Mouse (Mus musculus): ENCODE measurements around the gene Pgap2. TPM values are rescaled to one million over a fixed set of nuclear protein-coding genes. Genes with fewer than 3 reads are reported as not detected.

The Pgap2 gene
- polyA plus RNA-seq, 1 experiment = 55.0 TPM

DNA sequence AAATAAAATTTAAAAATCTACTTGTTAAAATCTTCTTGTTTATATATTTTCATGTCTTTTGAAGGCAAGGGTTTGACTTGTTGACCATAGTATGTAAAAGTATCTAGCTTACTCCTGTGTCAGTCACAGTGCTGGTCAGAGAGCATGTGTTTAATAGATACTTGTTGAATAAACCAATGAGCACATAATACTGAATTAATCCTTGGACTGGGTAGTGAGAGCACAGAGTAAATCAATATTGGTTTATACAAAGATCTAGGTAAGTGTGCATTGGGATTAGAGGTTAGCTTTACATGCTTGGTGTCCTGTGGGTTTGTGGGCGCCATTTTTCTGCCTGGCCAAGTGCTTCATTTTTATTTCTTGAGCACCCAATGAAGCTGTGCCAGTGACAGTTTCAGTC lies 71.4 kb downstream of the Pgap2 start:
- Histone ChIP-seq H3K27me3 (ENCODE audit: control insufficient read depth, insufficient read depth, low read length, poor library complexity, severe bottlenecking) (no peaks in the 10 kb centered on the region), H3K9ac (ENCODE audit: low read depth, poor library complexity, severe bottlenecking) (no peak overlapping the region), H3K36me3 (ENCODE audit: control insufficient read depth, insufficient read depth, low read length, poor library complexity, severe bottlenecking) (no peaks in the 10 kb centered on the region), H3K4me1 (ENCODE audit: control insufficient read depth, insufficient read depth, low read length) (no peaks in the 10 kb centered on the region), H3K9me3 (replicated peaks; ENCODE audit: control insufficient read depth, insufficient read depth, low read length, poor library complexity, severe bottlenecking) (no peaks in the 10 kb centered on the region), H3K4me3 (ENCODE audit: low read depth, low read length) (no peak overlapping the region), H3K27ac (ENCODE audit: insufficient read depth, low read length) (no peak overlapping the region)
- TF ChIP-seq CTCF (IDR thresholded peaks at IDR 0.05; ENCODE audit: low read depth, low read length) (no peak), POLR2A (IDR thresholded peaks at IDR 0.05; ENCODE audit: insufficient read depth, low read length) (no peak), EP300 (IDR thresholded peaks at IDR 0.05; ENCODE audit: insufficient read depth, low read depth, low read length) (no peak)

DNA sequence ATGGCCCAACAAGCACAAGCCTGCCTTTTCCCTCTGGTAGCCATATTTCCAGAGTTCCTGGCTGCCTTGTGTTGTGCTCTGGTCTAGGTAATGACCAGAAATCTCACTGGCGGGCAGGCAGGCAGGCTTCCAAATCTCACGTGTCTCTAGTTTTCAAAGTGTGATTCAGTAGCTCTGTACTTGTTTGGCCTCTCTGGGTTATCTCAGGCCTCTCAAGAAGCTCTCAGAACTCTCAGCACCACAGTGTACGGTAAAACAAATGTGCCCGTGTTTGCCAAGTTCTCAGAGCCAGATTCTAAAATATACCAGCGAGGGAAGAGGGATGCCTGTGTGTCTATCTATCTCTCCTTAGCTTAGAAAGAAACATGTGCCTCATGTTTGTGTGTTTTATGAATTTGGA lies 72.3 kb downstream of the Pgap2 start:
- H3K9me3 ChIP-seq (replicated peaks; ENCODE audit: control insufficient read depth, insufficient read depth, low read length, poor library complexity, severe bottlenecking) = no peaks in the 10 kb centered on the region
- no peaks in the 10 kb centered on the region for H3K36me3 ChIP-seq (ENCODE audit: control insufficient read depth, insufficient read depth, low read length, poor library complexity, severe bottlenecking)
- H3K9ac ChIP-seq (ENCODE audit: low read depth, poor library complexity, severe bottlenecking) = no peak overlapping the region
- no peaks in the 10 kb centered on the region for H3K4me1 ChIP-seq (ENCODE audit: control insufficient read depth, insufficient read depth, low read length)
- no peak overlapping the region for H3K4me3 ChIP-seq (ENCODE audit: low read depth, low read length)
- no peak for TF ChIP-seq POLR2A (IDR thresholded peaks at IDR 0.05; ENCODE audit: insufficient read depth, low read length)
- no peak for TF ChIP-seq EP300 (IDR thresholded peaks at IDR 0.05; ENCODE audit: insufficient read depth, low read depth, low read length)
- TF ChIP-seq CTCF (IDR thresholded peaks at IDR 0.05; ENCODE audit: low read depth, low read length) = no peak
- H3K27ac ChIP-seq (ENCODE audit: insufficient read depth, low read length) = no peak overlapping the region
- H3K27me3 ChIP-seq (ENCODE audit: control insufficient read depth, insufficient read depth, low read length, poor library complexity, severe bottlenecking) = no peaks in the 10 kb centered on the region

Other genes with a start within 250 kb of the Pgap2 start
- 6.3 TPM in 2 replicates for gene Il18bp, start 191.5 kb upstream of the Pgap2 start, polyA plus RNA-seq (2011; ENCODE audit: insufficient read depth, insufficient read length, low read depth, missing spikeins)
- gene Rnf121, start 144.7 kb upstream of the Pgap2 start, polyA plus RNA-seq (2011; ENCODE audit: insufficient read depth, insufficient read length, low read depth, missing spikeins) = 21.9 and 27.1 TPM in 2 replicates
- gene Xndc1, start 144.7 kb upstream of the Pgap2 start, polyA plus RNA-seq (2011; ENCODE audit: insufficient read depth, insufficient read length, low read depth, missing spikeins) = 43.9 and 54.2 TPM in 2 replicates
- 0.76 and 1.3 TPM in 2 replicates for gene Xntrpc, start 144.5 kb upstream of the Pgap2 start, polyA plus RNA-seq (2011; ENCODE audit: insufficient read depth, insufficient read length, low read depth, missing spikeins)
- not detected in 2 replicates for gene Trpc2, start 127.1 kb upstream of the Pgap2 start, polyA plus RNA-seq (2011; ENCODE audit: insufficient read depth, insufficient read length, low read depth, missing spikeins)
- gene Art1, start 108.5 kb upstream of the Pgap2 start, polyA plus RNA-seq (2011; ENCODE audit: insufficient read depth, insufficient read length, low read depth, missing spikeins) = 0.94 and 0.99 TPM in 2 replicates
- gene Art5, start 100.7 kb upstream of the Pgap2 start, polyA plus RNA-seq (2011; ENCODE audit: insufficient read depth, insufficient read length, low read depth, missing spikeins) = 2.7 and 3.7 TPM in 2 replicates
- not detected in 2 replicates for gene Chrna10, start 93.4 kb upstream of the Pgap2 start, polyA plus RNA-seq (2011; ENCODE audit: insufficient read depth, insufficient read length, low read depth, missing spikeins)
- 118 and 119 TPM in 2 replicates for gene Nup98, start within 50 bp of the Pgap2 start, polyA plus RNA-seq (2011; ENCODE audit: insufficient read depth, insufficient read length, low read depth, missing spikeins)
- gene Rhog, start 45.8 kb downstream of the Pgap2 start, polyA plus RNA-seq (2011; ENCODE audit: insufficient read depth, insufficient read length, low read depth, missing spikeins) = 20.0 and 20.4 TPM in 2 replicates
- 26.0 and 28.9 TPM in 2 replicates for gene Stim1, start 57.6 kb downstream of the Pgap2 start, polyA plus RNA-seq (2011; ENCODE audit: insufficient read depth, insufficient read length, low read depth, missing spikeins)
- 157 and 167 TPM in 2 replicates for gene Rrm1, start 231.5 kb downstream of the Pgap2 start, polyA plus RNA-seq (2011; ENCODE audit: insufficient read depth, insufficient read length, low read depth, missing spikeins)